Mouse (Mus musculus): ENCODE results near the gene Mmp21. TPM values are rescaled to one million over a fixed set of nuclear protein-coding genes. Genes with fewer than 3 reads are reported as not detected.

Gene Mmp21
- polyA plus RNA-seq (2012; rRNA removed) = not detected in 2 replicates

DNA sequence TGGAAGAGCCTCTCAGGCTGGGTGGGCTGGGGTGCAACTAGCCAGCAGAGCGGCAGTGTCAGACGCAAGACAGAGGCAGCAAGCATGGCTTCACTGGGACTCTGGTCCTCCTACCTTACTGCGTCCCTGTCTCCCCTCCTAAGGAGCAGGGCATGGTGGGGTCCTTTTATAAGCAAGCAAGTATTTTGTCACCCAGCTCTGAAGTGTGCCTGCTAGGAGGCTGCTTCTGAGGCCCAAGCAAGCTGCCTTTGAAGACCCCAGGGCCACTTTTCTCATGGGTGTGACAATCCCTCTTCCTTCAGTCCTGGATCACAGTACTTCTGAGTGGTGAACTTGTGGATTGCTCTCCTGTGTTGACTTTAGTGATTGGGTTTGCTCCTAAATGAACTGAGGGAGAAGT, at the start of gene Mmp21:
TSS of gene Mmp21 (minus strand) at position 101 of the 400 bp plus-strand sequence.
- WGBS = 91% methylated on average over 3 of the region's 3 CpGs

DNA sequence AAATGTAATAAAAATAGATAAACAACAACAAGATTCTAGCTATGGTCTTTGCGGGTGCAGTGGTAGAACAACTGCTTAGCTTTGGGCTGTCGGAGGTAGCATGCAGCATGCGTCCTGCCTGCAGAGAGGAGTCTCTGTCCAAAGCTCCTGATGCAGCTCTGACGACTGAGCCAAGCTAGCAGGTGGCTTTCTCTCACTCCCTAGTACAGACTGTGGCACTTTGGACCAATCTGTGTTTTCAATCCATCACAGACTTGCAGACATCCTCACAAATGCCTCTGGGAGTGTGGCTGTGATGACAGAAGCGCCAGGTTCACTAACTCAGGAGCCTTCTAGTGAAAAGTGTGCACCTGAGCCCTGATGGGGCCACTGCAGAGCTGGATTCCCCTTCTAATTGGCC, 49.5 kb upstream of the Mmp21 start:
- no peak overlapping the region for H3K4me3 ChIP-seq (replicated peaks; ENCODE audit: extremely low read depth, low read depth, low read length)
- no peak for TF ChIP-seq CTCF (IDR thresholded peaks at IDR 0.05; ENCODE audit: insufficient read depth, low read length)
- no peak for TF ChIP-seq POLR2A (IDR thresholded peaks at IDR 0.05; ENCODE audit: borderline replicate concordance, extremely low read depth, low read depth, low read length)
- H3K4me1 ChIP-seq (ENCODE audit: control insufficient read depth, insufficient read depth, low read length) = no peaks in the 10 kb centered on the region
- DNase-seq = no peak
- 90% methylated on average over 5 of the region's 5 CpGs for WGBS

More for the DNA sequence above, at the start of gene Mmp21:
- no peak for DNase-seq
- TF ChIP-seq CTCF (IDR thresholded peaks at IDR 0.05; ENCODE audit: insufficient read depth, low read length) = no peak
- no peaks in the 10 kb centered on the region for H3K4me1 ChIP-seq (ENCODE audit: control insufficient read depth, insufficient read depth, low read length)
- no peak within 1 kb of the TSS for H3K4me3 ChIP-seq (replicated peaks; ENCODE audit: extremely low read depth, low read depth, low read length)

DNA sequence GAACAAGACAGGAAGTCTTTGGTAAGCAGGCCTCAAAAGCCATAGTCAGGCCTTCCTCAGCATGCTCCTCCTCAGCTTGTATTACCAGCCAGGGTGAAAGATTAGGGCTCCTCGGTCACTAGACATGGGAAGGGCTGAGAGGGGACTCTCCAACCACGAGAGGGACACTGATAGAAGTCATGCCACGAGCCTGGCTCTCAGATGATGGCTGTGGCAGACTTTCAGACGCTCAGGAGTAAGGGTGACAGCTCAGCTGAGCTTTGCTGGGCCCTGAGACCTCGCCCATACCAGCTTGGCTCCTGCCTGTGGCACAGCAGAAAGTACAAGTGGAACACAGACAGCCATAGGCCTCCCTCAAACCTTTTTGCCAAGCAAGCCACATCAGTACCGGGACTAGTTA, 47.2 kb upstream of the Mmp21 start:
- TF ChIP-seq CTCF (IDR thresholded peaks at IDR 0.05; ENCODE audit: insufficient read depth, low read length) (no peak), POLR2A (IDR thresholded peaks at IDR 0.05; ENCODE audit: borderline replicate concordance, extremely low read depth, low read depth, low read length) (no peak)
- no peak for DNase-seq

DNA sequence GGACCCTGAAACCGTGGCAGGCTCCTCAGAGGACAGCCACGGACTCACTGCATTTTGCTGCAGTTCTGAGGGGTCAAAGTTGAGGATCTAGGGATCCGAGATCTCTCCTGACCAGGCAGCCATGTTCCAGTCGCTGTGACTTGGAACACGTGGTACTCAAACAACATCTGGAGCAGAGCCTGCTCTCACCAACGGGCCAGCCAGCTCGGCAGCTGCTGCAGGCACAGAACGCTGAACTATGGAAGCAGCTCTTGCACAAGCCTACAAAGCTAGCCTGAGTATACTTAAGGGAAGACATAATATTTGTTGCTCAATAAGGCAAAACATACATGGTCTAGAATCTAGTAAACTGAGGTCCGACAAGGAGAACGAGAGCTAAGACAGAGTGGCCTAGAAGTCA, 45.7 kb upstream of the Mmp21 start:
- WGBS = 64% methylated on average over 10 of the region's 10 CpGs
- TF ChIP-seq POLR2A (IDR thresholded peaks at IDR 0.05; ENCODE audit: borderline replicate concordance, extremely low read depth, low read depth, low read length) (no peak), CTCF (IDR thresholded peaks at IDR 0.05; ENCODE audit: insufficient read depth, low read length) (no peak)
- Histone ChIP-seq H3K4me1 (ENCODE audit: control insufficient read depth, insufficient read depth, low read length) (no peaks in the 10 kb centered on the region), H3K4me3 (replicated peaks; ENCODE audit: extremely low read depth, low read depth, low read length) (no peak overlapping the region)
- no peak for DNase-seq

More for the DNA sequence above, 47.2 kb upstream of the Mmp21 start:
- Histone ChIP-seq H3K4me3 (replicated peaks; ENCODE audit: extremely low read depth, low read depth, low read length) (no peak overlapping the region), H3K4me1 (ENCODE audit: control insufficient read depth, insufficient read depth, low read length) (no peaks in the 10 kb centered on the region)
- 81% methylated on average over 6 of the region's 6 CpGs for WGBS

DNA sequence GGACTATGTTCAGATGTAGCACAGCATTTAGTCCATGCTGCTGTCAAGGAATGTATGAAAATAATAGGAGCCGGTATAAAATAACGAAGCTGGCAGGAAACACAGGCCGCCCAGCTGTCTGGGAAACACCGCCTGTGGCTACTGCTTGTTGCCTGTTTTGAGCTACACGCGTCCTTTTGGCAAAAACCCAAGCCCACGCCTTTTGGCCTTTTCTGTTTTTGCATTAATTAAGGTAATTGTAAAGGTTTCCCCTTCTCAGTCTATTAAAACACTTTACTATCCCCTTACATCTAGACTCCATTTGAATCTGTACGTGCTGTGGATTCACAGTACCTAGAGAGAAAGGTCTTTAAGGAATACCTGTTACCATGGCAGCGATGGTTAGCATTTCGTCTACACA, 45.0 kb upstream of the Mmp21 start:
- no peak for DNase-seq
- Histone ChIP-seq H3K4me1 (ENCODE audit: control insufficient read depth, insufficient read depth, low read length) (no peaks in the 10 kb centered on the region), H3K4me3 (replicated peaks; ENCODE audit: extremely low read depth, low read depth, low read length) (no peak overlapping the region)
- no peak for TF ChIP-seq POLR2A (IDR thresholded peaks at IDR 0.05; ENCODE audit: borderline replicate concordance, extremely low read depth, low read depth, low read length)
- no peak for TF ChIP-seq CTCF (IDR thresholded peaks at IDR 0.05; ENCODE audit: insufficient read depth, low read length)
- WGBS = 77% methylated on average over 10 of the region's 10 CpGs

DNA sequence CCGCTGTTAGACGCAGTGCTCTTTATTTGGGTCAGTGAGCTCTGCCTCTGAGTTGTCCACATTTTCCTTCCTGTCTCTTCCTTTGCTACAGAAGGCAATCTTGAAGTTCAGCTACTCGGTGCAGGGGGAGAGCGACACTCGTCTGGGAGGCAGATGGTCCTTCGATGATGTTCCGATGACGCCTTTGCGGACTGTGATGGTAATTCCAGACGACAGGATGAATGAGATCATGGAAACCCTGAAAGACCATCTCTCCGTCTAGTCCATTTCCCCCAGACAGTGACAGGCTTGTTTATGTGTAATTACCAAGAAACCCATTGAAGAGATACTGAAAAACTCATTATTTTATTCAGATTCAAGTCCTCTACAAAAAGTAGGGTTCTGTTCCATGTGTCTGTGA, 40.8 kb upstream of the Mmp21 start:
- Histone ChIP-seq H3K4me3 (replicated peaks; ENCODE audit: extremely low read depth, low read depth, low read length) (no peak overlapping the region), H3K4me1 (ENCODE audit: control insufficient read depth, insufficient read depth, low read length) (no peaks in the 10 kb centered on the region)
- no peak for DNase-seq
- WGBS = 74% methylated on average over 11 of the region's 11 CpGs
- TF ChIP-seq CTCF (IDR thresholded peaks at IDR 0.05; ENCODE audit: insufficient read depth, low read length) = no peak
- no peak for TF ChIP-seq POLR2A (IDR thresholded peaks at IDR 0.05; ENCODE audit: borderline replicate concordance, extremely low read depth, low read depth, low read length)

DNA sequence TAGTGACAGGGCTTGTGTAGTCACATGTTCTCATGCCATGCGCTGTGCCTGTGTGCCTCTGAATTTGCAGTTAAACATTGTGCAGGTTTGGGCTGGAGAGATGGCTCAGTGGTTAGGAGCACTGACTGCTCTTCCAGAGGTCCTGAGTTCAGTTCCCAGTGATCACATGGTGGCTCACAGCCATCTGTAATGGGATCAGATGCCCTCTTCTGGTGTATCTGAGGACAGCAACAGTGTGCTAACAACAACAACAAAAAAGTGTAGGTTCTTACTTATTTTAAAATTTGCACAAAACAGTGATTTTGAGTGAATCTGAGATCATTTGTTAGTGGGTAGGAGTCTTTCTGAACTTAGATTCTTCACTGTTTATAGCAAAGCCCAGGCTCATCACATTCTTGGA, 38.7 kb upstream of the Mmp21 start:
- DNase-seq = no peak
- TF ChIP-seq POLR2A (IDR thresholded peaks at IDR 0.05; ENCODE audit: borderline replicate concordance, extremely low read depth, low read depth, low read length) = no peak
- no peak for TF ChIP-seq CTCF (IDR thresholded peaks at IDR 0.05; ENCODE audit: insufficient read depth, low read length)
- Histone ChIP-seq H3K4me3 (replicated peaks; ENCODE audit: extremely low read depth, low read depth, low read length) (no peak overlapping the region), H3K4me1 (ENCODE audit: control insufficient read depth, insufficient read depth, low read length) (no peaks in the 10 kb centered on the region)
- WGBS = 97% methylated on average over 1 of the region's 1 CpGs

DNA sequence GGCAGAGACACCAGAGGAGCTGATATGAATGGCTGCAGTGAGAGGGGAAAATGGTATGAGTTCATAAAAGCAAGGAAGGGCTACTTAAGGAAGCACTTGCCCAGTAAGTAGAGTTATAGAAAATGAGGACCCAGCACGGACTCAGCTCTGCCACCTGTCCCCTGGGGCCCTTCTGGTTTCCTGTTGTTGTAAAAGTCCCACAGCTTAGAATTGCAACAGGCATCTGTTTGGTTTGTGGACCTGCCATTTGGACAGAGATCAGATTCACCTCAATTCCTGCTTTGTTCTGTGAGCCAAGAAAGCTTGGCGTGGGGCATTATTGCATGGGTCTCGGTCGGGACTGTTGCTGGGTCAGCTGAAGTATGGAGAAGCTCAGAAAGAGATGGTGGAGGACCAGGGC, 35.5 kb upstream of the Mmp21 start:
- WGBS = 74% methylated on average over 4 of the region's 4 CpGs

DNA sequence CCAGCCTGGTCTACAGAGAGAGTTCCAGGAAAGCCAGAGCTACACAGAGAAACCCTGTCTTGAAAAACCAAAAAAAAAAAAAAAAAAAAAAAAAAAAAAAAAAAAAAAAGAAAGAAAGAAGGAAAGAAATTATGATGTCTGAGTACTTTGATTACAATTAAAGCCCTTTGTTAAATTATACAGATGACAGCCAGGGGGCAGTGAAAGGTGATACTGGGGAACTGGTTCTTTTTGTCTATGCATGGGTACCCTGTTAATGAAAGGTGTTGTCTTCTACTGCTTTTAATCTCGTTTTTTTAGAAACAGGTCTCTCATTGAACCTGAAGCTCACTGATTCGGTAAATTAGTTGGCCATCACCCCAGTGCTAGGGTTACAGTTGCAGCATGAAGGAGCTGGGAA, 27.4 kb upstream of the Mmp21 start:
- 88% methylated on average over 2 of the region's 2 CpGs for WGBS
- H3K4me3 ChIP-seq (replicated peaks; ENCODE audit: extremely low read depth, low read depth, low read length) = no peak overlapping the region
- peaks cover 4% of the 10 kb centered on the region for H3K4me1 ChIP-seq (ENCODE audit: control insufficient read depth, insufficient read depth, low read length)
- TF ChIP-seq CTCF (IDR thresholded peaks at IDR 0.05; ENCODE audit: insufficient read depth, low read length) = no peak
- DNase-seq = no peak

More for the DNA sequence above, 35.5 kb upstream of the Mmp21 start:
- no peaks in the 10 kb centered on the region for H3K4me1 ChIP-seq (ENCODE audit: control insufficient read depth, insufficient read depth, low read length)
- no peak for DNase-seq
- TF ChIP-seq POLR2A (IDR thresholded peaks at IDR 0.05; ENCODE audit: borderline replicate concordance, extremely low read depth, low read depth, low read length) = no peak
- TF ChIP-seq CTCF (IDR thresholded peaks at IDR 0.05; ENCODE audit: insufficient read depth, low read length) = no peak
- no peak overlapping the region for H3K4me3 ChIP-seq (replicated peaks; ENCODE audit: extremely low read depth, low read depth, low read length)

DNA sequence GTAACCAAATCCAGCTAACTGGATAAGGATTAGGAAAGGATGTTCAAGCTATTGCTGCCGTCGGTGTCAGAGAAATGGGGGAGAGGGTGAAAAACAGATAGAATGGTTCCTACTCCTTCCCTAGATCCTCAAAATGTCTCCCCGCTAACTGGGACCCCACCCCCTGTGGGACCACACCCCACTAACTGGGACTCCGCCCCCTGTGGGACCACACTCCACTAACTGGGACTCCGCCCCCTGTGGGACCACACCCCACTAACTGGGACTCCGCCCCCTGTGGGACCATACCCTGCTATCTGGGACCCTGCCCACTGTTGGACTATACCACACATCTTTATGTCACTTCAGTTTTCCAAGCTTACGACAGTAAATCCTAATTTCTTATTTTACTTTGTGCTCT, 24.0 kb upstream of the Mmp21 start:
- Histone ChIP-seq H3K4me3 (replicated peaks; ENCODE audit: extremely low read depth, low read depth, low read length) (no peak overlapping the region), H3K4me1 (ENCODE audit: control insufficient read depth, insufficient read depth, low read length) (no peaks in the 10 kb centered on the region)
- DNase-seq = no peak
- TF ChIP-seq POLR2A (IDR thresholded peaks at IDR 0.05; ENCODE audit: borderline replicate concordance, extremely low read depth, low read depth, low read length) (no peak), CTCF (IDR thresholded peaks at IDR 0.05; ENCODE audit: insufficient read depth, low read length) (no peak)
- WGBS = 94% methylated on average over 7 of the region's 7 CpGs

DNA sequence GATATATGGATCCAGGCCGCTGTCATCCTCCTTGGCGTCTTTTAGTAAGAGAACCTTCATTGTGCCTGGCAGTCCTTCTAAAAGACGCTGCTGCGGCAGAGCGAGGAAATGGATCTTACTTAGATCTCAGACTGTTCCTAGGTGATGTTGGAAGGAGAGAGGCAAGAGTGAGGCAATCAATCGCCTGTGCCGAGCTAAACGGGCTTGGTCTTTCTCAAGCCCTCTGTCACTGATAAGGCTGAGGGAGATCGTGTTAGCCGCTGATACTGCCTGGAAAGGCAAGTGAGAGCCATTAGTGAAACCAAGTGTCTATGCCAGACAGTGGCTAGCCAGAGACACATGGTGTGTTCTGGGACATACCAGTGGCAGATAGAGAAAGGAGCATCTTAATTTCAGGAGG, 22.5 kb upstream of the Mmp21 start:
- Histone ChIP-seq H3K4me3 (replicated peaks; ENCODE audit: extremely low read depth, low read depth, low read length) (no peak overlapping the region), H3K4me1 (ENCODE audit: control insufficient read depth, insufficient read depth, low read length) (no peaks in the 10 kb centered on the region)
- DNase-seq = no peak
- 72% methylated on average over 10 of the region's 10 CpGs for WGBS
- no peak for TF ChIP-seq POLR2A (IDR thresholded peaks at IDR 0.05; ENCODE audit: borderline replicate concordance, extremely low read depth, low read depth, low read length)
- TF ChIP-seq CTCF (IDR thresholded peaks at IDR 0.05; ENCODE audit: insufficient read depth, low read length) = no peak
